Mouse (Mus musculus) kidney, embryonic 16.5 days (tissue): ENCODE measurements around the gene Tmem38a. TPM values are rescaled to one million over a fixed set of nuclear protein-coding genes. Genes with fewer than 3 reads are reported as not detected.
A peak's percentile ranks its signal among the peaks of the same experiment; 100 is the strongest.

Source experiments
- ATAC-seq: fragments of 200-750 bp; cut with Nextera tagmentation; 2 replicates; pipeline ENCODE4 v1.8.0; 2017; ENCODE audit warnings: moderate TSS enrichment; ENCODE audit not compliant: low FRiP score, low TSS enrichment
- H3K27ac ChIP-seq: fragments of 300-500 bp; sonication (generic); 2 replicates; pipeline ENCODE4 v1.5.1; 2014; ENCODE audit warnings: low read length
- H3K27me3 ChIP-seq: fragments of 300-500 bp; sonication (generic); 2 replicates; pipeline ENCODE4 v1.6.1; 2014; ENCODE audit warnings: low read length, control low read depth, mixed read lengths; ENCODE audit not compliant: insufficient read depth
- H3K36me3 ChIP-seq: fragments of 300-500 bp; sonication (generic); 2 replicates; pipeline ENCODE4 v1.6.1; 2014; ENCODE audit warnings: low read length, control low read depth, mixed read lengths; ENCODE audit not compliant: insufficient read depth
- H3K4me1 ChIP-seq: fragments of 300-500 bp; sonication (generic); 2 replicates; pipeline ENCODE4 v1.6.1; 2014; ENCODE audit warnings: low read length, control low read depth, mixed read lengths; ENCODE audit not compliant: insufficient read depth
- H3K4me2 ChIP-seq: fragments of 300-500 bp; sonication (generic); replicated peaks from 2 replicates; pipeline ENCODE4 v1.6.1; 2014; ENCODE audit warnings: low read depth, low read length
- H3K4me3 ChIP-seq: fragments of 300-500 bp; sonication (generic); 2 replicates; pipeline ENCODE4 v1.5.1; 2014; ENCODE audit warnings: mild to moderate bottlenecking, low read length
- H3K9ac ChIP-seq: fragments of 300-500 bp; sonication (generic); replicated peaks from 2 replicates; pipeline ENCODE4 v1.6.1; 2014; ENCODE audit warnings: low read length
- H3K9me3 ChIP-seq: fragments of 300-500 bp; sonication (generic); 2 replicates; pipeline ENCODE4 v1.6.1; 2016; ENCODE audit warnings: low read length, control low read depth
- WGBS: fragments of 180-500 bp; shearing (Covaris S2); extraction: QIAGEN DNeasy Blood & Tissue Kit; methylation state at CpG from one replicate; pipeline ENCODE4 v1.1.7; 2014; 5-methylcytosine and 5-hydroxymethylcytosine counted together
- polyA plus RNA-seq: library from polyadenylated mRNA; unstranded; fragments of >200 nt; fragmentation: Nextera tagmentation; extraction: Ambion mirVana; gene quantifications from 2 replicates; pipeline ENCODE4 v1.2.1, GENCODE M21; 2015

Gene Tmem38a
- 25.2 and 26.3 TPM in 2 replicates for polyA plus RNA-seq

DNA sequence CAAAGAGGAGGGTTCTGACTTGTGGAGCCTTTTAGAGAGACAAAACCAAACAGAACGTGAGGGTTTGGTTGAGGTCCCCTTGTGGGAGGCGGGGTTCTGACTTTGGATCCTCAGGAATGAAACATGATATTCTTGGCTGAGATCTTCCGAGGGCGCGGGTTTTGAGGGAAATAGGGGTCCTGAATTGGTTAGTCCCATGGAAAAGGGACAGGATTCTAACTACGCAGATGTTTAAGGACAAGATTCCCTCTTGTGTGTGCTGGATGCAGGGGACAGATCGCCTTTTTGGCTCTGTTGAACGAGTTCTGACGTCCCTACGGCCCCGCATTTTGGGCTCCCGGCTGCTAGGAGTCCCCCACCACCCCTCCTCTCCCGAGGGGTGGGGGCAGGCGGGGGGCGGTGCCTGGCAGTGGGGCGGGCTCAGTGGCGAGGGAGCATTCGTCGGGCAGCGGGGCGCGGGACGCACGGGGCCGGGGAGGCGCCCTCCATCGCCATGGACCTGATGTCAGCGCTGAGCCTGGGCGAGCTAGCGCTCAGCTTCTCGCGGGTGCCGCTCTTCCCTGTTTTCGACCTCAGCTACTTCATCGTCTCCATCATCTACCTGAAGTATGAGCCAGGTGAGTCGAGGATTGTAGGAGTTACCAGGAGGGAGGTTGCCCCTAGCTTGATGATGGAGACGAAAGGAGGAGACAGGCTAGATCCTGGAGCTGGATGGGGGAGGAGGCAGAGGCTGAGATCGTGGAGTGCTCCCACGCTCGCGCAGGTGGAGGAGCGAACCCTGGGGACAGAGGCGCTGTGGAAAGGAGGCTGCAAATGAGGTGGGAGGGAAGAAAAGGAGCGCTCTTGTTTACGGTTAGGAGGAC is at the start of gene Tmem38a:
Tmem38a (plus strand) TSS at position 445 of the 863 bp plus-strand sequence.
- H3K4me2 ChIP-seq, result peak within 1 kb of the TSS; percentile 87
- WGBS, result under 1% methylated on average over 44 of the region's 45 CpGs
- H3K4me3 ChIP-seq, result peak within 1 kb of the TSS; percentile 72
- peaks cover 26% of the 10 kb centered on the region for H3K36me3 ChIP-seq
- H3K27me3 ChIP-seq, result no peaks in the 10 kb centered on the region
- H3K9me3 ChIP-seq, result no peaks in the 10 kb centered on the region
- peak within 1 kb of the TSS; percentile 97 for H3K27ac ChIP-seq
- peak within 1 kb of the TSS; percentile 82 for H3K9ac ChIP-seq
- H3K4me1 ChIP-seq, result peaks cover 27% of the 10 kb centered on the region
- peak; percentile 29; the same call in 1 of the 2 replicates for ATAC-seq

DNA sequence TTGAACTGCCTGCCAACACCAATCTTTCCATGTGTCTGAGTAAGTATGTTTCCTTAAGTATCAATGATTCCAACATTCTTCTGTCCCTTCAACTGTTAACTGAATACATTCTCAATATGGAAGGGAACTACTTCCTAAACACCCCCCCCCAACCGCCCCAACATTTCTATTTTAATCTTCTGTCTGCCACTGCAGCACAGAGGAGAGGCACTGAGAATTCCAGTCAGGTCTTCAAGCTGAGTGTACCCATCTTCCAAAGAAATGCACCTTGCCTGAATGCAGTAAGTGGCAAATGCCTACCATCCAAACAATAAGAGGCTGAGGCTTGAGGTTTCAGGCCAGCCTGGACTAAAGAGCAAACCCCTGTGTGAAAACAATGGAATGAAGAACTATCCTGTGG is 39.8 kb upstream of the Tmem38a start:
- Histone ChIP-seq H3K9me3 (no peaks in the 10 kb centered on the region), H3K36me3 (no peaks in the 10 kb centered on the region), H3K9ac (no peak overlapping the region), H3K4me1 (no peaks in the 10 kb centered on the region), H3K27me3 (no peaks in the 10 kb centered on the region), H3K4me2 (no peak overlapping the region), H3K4me3 (no peak overlapping the region), H3K27ac (no peak overlapping the region)
- 86% methylated on average over 1 of the region's 1 CpGs for WGBS
- ATAC-seq, result no peak

DNA sequence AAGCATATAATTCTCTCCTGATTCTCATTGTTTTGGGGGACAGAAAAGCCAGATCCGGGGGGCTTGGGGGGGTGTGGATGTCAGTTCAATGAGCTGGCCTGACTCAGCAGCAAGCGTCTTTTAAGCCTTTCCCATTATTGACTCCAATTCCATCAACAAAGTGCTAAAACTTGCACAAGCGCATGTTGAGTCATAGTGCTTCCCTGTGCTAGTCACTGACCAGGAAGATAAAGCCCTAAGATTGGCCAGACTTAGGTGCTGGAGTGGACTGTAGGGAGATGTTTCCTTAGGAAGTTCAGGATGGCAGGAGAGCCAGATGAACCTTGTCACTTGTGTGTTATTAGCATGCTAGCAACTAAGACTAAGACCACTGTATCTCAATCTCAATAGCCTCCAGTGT is 37.0 kb upstream of the Tmem38a start:
- Histone ChIP-seq H3K36me3 (no peaks in the 10 kb centered on the region), H3K27ac (no peak overlapping the region), H3K9me3 (no peaks in the 10 kb centered on the region), H3K9ac (no peak overlapping the region), H3K4me3 (no peak overlapping the region), H3K4me2 (no peak overlapping the region), H3K27me3 (no peaks in the 10 kb centered on the region), H3K4me1 (no peaks in the 10 kb centered on the region)
- no peak for ATAC-seq
- 96% methylated on average over 3 of the region's 3 CpGs for WGBS

DNA sequence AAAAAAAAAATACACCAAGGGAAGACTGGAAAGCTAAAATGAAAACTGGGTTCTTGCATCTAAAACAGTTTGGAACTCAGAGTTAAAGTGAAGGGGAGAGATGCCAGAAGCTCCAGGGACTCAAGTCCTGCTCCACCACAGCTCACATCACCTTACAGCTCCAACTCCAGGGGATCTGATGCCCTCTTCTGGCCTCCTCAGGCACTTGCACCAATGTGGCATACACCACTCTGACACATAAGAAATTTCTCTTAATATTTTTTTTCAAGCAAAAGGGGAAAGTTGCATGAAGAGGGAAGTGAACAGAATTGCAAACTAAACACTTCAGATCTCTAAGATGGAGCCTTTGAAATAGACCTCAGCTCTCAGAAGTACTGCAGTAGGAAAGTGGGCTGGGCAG is 32.6 kb upstream of the Tmem38a start:
- H3K4me1 ChIP-seq, result 0 out of 2 replicates have a peak, but pooled peaks cover 2% of the 10 kb centered on the region
- H3K36me3 ChIP-seq, result peaks cover 7% of the 10 kb centered on the region; the same call in 1 of the 2 replicates
- no peaks in the 10 kb centered on the region for H3K9me3 ChIP-seq
- no peak overlapping the region for H3K4me3 ChIP-seq
- H3K9ac ChIP-seq, result no peak overlapping the region
- H3K27me3 ChIP-seq, result no peaks in the 10 kb centered on the region
- no peak overlapping the region for H3K4me2 ChIP-seq
- no peak overlapping the region for H3K27ac ChIP-seq
- ATAC-seq, result no peak

DNA sequence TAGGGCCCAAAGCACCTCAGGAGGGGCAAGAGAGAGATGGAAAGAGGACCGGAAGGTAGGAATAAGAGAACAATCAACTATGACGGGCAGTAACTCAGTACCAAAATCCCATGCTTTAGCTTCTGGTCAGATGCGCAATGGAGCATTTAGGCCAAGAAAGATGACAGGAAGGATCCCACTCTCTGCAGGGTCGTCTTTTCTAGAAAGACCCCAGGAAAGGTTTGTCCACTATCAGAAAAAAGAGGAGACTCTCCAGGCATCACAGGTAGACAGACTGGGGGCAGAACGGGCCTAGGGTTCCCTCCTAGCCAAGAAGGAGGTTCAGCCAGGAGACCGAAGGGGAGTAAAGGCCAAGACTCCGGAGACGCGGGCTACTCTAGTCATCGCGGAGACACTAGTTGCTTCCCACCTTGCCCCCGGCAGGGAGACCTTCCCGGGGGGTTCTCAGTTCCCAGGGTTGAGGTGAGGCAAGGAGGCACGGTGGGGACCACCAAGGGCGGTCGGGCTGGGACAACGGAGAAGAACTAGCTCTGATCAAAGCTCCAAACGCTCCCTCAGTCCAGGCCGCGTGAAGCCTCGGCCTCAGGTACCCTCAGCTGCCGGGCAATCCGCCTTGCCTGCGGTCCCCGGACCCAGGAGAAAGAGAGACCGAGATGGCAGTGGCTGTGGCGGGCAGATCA is 24.6 kb upstream of the Tmem38a start:
- under 1% methylated on average over 27 of the region's 27 CpGs for WGBS
- peak overlapping the region; percentile 87 for H3K9ac ChIP-seq
- no peaks in the 10 kb centered on the region for H3K9me3 ChIP-seq
- 0 out of 2 replicates have a peak, but pooled peaks have one; percentile 0 for ATAC-seq
- no peaks in the 10 kb centered on the region for H3K27me3 ChIP-seq
- H3K4me1 ChIP-seq, result peaks cover 26% of the 10 kb centered on the region
- peaks cover 10% of the 10 kb centered on the region; the same call in 1 of the 2 replicates for H3K36me3 ChIP-seq
- peak overlapping the region; percentile 92 for H3K4me2 ChIP-seq
- peak overlapping the region; percentile 41 for H3K27ac ChIP-seq
- H3K4me3 ChIP-seq, result peak overlapping the region; percentile 98

DNA sequence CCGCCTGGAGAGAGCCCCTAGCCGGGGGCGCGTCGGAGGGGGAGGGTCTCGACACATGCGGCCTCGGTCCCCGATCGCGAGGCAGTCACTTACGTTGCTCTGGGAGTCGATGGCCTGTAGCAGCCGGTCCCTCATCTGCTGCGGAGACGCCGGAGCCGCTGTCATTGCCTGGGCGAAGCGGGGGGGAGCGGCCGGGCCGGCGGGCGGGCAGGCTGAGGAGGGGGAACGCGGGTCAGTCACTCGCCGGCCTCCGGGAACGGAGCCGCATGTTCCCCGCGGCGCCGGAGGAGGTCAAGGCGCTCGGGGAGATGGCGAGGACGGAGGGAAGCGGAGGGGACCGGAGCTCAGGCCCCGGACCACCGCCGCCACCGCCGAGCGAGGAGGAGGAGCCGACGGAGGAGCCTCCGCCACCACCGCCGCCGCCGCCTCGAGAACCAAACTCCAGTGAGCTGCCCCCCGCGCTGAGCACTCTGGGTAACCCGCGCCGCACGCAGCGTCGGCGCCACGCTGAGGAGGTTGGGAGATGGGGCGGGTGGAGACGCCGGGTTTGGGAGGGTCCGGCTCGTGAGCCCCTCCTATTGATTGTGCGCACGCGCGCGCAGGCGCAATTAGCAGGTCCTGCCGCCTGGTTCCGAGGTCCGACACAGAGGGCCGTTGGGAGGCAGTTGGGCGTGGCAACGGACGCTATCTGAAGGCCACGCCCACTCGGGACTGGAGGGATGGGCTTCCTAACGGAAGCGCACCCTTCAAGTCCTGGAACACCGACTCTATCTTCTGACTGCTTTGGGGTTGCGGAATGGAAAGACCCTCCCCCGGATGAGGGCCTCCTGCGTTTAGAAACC is 23.8 kb upstream of the Tmem38a start, which contains the start of gene Med26:
Med26 (minus strand) TSS at position 469 of the 842 bp plus-strand sequence.
- under 1% methylated on average over 91 of the region's 92 CpGs for WGBS
- Histone ChIP-seq H3K9ac (peak within 1 kb of the TSS; percentile 87), H3K4me3 (peak within 1 kb of the TSS; percentile 98), H3K9me3 (no peaks in the 10 kb centered on the region), H3K4me1 (peaks cover 26% of the 10 kb centered on the region), H3K27ac (peak within 1 kb of the TSS; percentile 97), H3K36me3 (peaks cover 10% of the 10 kb centered on the region; the same call in 1 of the 2 replicates), H3K4me2 (peak within 1 kb of the TSS; percentile 92), H3K27me3 (no peaks in the 10 kb centered on the region)
- ATAC-seq, result peak; percentile 97

DNA sequence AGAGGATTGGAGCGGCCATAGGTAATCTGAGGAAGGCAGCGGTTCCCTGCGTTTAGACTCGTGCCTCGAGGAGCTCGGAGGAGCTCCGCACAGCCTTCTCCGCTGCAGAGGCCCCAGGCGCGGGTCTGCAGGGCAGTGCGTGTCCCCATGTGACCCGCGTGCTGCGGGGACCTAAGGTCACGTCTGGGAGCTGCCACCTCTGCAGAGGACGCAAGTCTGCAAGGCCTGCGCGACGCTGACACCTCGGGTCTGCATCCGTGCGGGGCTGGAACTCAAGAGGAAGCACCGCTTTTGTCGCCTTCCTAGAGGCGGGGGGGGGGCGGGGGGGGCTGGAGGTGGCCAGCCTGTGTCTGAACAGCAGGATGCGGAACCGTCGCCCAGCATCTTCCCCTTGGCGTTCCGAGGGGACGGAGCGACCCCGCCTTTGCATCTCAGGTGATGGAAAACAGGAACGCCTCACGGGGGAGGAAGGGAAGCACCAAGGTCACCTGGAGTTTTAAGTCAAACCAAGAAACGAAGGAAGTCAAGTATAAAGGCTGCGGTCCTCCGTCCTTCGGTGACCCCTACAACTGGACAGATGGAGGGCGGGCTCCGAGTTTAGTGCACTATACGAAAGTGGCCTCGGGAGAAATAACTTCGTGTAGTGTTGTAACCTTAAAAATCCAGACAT is 23.1 kb upstream of the Tmem38a start:
- peak; percentile 10; the same call in 1 of the 2 replicates for ATAC-seq
- WGBS, result under 1% methylated on average over 45 of the region's 45 CpGs
- Histone ChIP-seq H3K9ac (peak overlapping the region; percentile 84), H3K4me2 (peak overlapping the region; percentile 92), H3K4me1 (peaks cover 26% of the 10 kb centered on the region), H3K27me3 (no peaks in the 10 kb centered on the region), H3K4me3 (peak overlapping the region; percentile 98), H3K9me3 (no peaks in the 10 kb centered on the region), H3K36me3 (peaks cover 8% of the 10 kb centered on the region; the same call in 1 of the 2 replicates), H3K27ac (peak overlapping the region; percentile 97)

DNA sequence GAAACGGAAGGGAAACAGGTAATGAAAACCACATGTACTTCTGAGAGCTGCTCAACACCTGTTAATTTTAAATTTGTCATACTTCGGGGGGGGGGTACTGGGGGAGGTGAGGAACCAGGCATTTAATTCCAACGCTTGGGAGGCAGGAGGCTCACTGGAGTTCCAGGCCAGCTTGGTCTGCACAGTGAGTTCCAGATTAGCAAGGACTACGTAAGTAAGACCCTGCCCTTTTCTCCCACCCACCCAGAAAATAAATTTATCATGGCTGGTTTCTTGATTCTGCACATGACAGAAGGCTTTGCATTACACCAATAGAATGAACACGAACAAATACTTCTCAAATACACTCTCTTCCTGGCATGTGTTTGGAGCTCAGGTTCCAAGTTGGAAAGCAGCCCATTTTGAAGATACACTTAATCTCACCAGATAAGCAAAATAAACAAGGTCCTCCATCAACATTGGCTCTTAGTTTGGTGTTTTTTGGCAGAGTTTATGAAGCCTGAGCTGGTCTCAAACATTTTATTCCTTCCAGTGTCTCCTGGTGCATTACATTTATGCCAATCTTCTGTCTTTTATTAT is 22.5 kb upstream of the Tmem38a start:
- H3K4me1 ChIP-seq, result peaks cover 23% of the 10 kb centered on the region

More for the DNA sequence above, 22.5 kb upstream of the Tmem38a start:
- WGBS, result 10% methylated on average over 5 of the region's 5 CpGs
- Histone ChIP-seq H3K4me3 (peak overlapping the region; percentile 98), H3K4me2 (peak overlapping the region; percentile 92), H3K36me3 (peaks cover 5% of the 10 kb centered on the region; the same call in 1 of the 2 replicates), H3K9ac (peak overlapping the region; percentile 84), H3K27me3 (no peaks in the 10 kb centered on the region), H3K9me3 (no peaks in the 10 kb centered on the region), H3K27ac (peak overlapping the region; percentile 97; the same call in 1 of the 2 replicates)
- no peak for ATAC-seq
